Mouse (Mus musculus) CD4-positive, CD25-positive, alpha-beta regulatory T cell (primary cell): ENCODE measurements around the gene Smarcc2. TPM values are rescaled to one million over a fixed set of nuclear protein-coding genes. Genes with fewer than 3 reads are reported as not detected.

Source experiments
- polyA plus RNA-seq: library from polyadenylated mRNA; unstranded; fragments of 100-300 nt; shearing (Covaris generic); gene quantifications from one replicate; pipeline ENCODE4 v1.2.1, GENCODE M21; 2017

Smarcc2 gene
- polyA plus RNA-seq = 127 TPM

GRCm38 (mm10) chr10:128458719-128459408, at the start of gene Smarcc2:
Gene Smarcc2, plus strand, starts transcription at chr10:128459248.

DNA sequence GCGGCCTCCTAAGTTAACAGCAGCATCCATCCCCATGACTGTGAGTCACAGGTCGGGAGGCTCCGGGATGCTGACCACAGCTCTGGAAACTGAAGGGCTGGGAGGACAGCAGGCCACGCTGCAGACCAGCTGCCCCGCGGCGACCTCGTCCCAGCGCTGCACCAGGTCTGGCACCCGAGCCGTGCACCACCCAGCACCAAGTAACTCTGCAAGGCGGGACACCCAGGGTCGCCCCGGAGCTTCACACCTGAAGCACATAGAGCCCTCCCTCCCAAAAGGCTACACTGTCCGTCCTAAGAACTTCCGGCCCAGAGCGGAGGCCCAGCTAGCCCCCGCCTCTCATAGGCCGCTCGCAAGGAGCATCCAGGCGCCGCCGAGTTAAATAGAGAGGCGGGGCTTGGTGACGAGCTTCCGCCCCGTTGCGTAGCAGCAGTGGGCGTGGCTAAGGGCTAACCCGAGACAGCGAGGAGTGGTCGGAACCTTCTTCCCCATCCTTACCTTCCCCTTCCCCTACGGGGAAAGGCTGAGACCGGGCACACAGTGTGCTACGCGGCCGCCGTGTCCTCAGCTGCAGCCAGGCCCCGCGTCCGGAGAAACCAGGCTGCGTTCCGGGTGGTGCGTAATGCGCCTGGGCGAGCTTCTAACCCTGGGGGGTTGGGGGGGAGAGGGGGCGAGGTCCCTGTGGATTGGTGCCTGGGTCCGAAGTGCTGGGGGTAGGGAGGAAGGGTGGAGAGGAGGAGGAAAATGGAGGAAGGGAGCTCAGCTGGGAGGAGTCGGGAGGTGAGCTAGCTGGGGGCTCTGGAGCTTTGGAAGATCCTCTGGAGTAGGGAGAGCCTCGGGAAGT, 47.6 kb upstream of the Smarcc2 start, which contains the start of the genes Nabp2 and Rnf41:
Gene Nabp2 (minus strand): TSS at position 282 of the 844 bp plus-strand sequence.
Gene Rnf41 (plus strand): TSS at position 447 of the 844 bp plus-strand sequence.

DNA sequence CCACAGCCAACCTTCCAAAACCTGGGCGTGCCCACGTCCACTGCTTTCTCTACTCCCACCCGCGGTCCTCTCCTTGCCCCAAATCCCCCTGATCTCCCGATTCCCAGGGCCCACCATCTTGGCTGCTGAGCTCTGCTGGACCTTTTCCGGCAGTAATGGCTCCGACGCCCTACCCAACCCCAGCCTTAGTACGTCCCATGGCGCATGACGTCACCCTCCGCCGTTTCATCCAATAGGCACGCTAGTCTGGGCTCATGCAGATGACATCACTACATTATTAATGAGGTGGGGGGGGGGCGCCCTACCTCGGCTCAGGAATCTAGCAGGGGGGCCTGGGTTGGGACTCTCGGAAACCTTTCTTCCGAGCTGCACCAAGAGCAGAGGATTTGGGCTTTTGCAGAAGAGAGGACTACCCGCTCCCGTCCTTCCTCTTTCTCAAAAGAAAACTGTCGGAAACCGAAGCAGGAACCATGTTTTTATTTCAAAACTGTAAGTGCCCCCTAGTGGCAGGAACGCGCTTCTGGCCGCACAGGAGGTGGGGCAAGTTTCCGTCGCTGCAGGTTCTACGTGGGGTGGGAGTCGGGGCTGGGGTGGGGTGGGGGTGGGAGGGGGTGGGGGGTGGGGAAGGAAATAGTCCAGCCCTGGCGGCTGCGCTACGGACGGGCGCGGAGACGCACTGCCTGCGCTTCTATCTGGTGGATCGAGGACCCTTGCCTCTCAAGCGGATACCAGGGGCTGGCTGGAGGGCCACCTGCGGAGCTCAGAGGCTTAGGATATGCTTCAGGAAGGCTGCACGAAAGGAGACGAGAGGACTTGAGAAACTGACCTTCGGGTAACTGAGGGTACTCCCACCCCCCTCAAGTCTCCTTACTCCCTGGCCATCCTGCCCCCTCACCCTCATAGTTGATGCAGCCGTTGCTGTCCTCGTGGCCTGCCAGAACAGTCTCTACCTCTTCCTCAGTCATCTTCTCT, 34.9 kb downstream of the Smarcc2 start, which contains the start of gene Myl6:
Gene Myl6 (minus strand): TSS at position 451 of the 972 bp plus-strand sequence.

DNA sequence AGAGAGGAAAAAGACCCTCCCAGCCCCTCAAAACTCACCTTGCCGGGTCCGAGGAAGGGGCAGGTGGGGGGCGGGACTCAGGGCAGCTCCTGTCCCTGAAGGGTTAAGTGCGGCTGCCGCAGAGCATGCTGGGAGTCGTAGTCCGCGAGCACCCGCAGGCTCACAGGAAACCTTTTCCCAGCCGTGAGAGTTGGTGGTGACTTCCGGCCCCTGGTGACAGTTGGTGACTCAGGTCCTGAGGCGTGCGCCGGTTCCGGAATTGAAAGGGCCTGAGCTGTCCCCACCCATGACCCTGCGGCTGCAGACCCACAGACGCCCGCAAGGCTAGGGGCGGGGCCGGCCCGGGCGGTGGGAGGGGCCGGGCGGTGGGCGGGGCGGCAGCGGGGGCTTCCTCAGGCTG, 39.5 kb downstream of the Smarcc2 start, which contains the start of gene Myl6b:
Gene Myl6b (minus strand): TSS at position 96 of the 400 bp plus-strand sequence.

DNA sequence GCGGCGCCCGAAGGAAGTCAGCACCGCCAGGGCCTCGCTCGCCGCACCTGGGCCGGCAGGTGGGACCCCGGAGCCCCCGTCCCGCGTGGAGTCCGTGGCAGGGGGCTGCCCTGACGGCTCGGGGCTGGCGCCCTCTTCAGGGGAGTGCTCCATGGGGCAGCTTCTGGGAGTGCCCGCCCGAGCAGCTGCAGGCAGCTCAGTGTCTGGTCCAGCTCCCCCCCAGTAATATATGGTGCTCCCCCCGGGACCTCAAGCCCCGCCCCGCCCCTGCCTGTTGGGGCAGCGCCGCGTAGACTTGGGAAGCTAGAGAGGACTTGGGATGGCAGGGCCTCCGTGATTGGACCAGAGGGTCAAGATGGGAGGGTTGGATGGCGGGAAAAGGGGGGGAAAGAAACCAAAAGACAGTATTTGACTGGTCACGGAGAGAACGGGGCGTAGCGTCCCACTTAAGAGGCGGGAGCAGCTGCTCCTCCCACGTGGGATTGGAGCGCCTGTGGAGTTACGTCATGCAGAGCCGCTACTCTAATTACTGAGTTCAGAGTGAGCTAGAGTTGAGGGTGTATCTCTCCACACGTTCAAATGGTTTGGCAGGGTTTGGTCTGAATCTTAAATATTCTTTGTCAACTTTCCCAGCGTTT, 66.7 kb downstream of the Smarcc2 start, which contains the start of gene Esyt1:
Gene Esyt1 (minus strand): TSS at position 201 of the 638 bp plus-strand sequence.

Other genes with a start within 250 kb of the Smarcc2 start
- 15.2 TPM for gene Spryd4, start 247.4 kb upstream of the Smarcc2 start, polyA plus RNA-seq
- gene Mip, start 233.4 kb upstream of the Smarcc2 start, polyA plus RNA-seq = not detected
- gene Timeless, start 227.2 kb upstream of the Smarcc2 start, polyA plus RNA-seq = 26.8 TPM
- 0.17 TPM for gene Apon, start 205.2 kb upstream of the Smarcc2 start, polyA plus RNA-seq
- gene Apof, start 190.6 kb upstream of the Smarcc2 start, polyA plus RNA-seq = not detected
- 78.3 TPM for gene Stat2, start 188.7 kb upstream of the Smarcc2 start, polyA plus RNA-seq
- not detected for gene Il23a, start 160.5 kb upstream of the Smarcc2 start, polyA plus RNA-seq
- 45.7 TPM for gene Pan2, start 155.9 kb upstream of the Smarcc2 start, polyA plus RNA-seq
- 121 TPM for gene Cnpy2, start 136.8 kb upstream of the Smarcc2 start, polyA plus RNA-seq
- gene Cs, start 121.5 kb upstream of the Smarcc2 start, polyA plus RNA-seq = 164 TPM
- 35.0 TPM for gene Coq10a, start 90.3 kb upstream of the Smarcc2 start, polyA plus RNA-seq
- gene Ankrd52, start 82.1 kb upstream of the Smarcc2 start, polyA plus RNA-seq = 7.0 TPM
- 0.32 TPM for gene Slc39a5, start 58.0 kb upstream of the Smarcc2 start, polyA plus RNA-seq
- gene Nabp2, start 47.8 kb upstream of the Smarcc2 start, polyA plus RNA-seq = 104 TPM
- gene Rnf41, start 47.6 kb upstream of the Smarcc2 start, polyA plus RNA-seq = 39.7 TPM
- 1,369 TPM for gene Myl6, start 34.9 kb downstream of the Smarcc2 start, polyA plus RNA-seq
- gene Myl6b, start 39.4 kb downstream of the Smarcc2 start, polyA plus RNA-seq = 3.9 TPM
- 222 TPM for gene Esyt1, start 66.6 kb downstream of the Smarcc2 start, polyA plus RNA-seq
- gene Zc3h10, start 88.5 kb downstream of the Smarcc2 start, polyA plus RNA-seq = 24.2 TPM
- gene Rpl41, start 90.1 kb downstream of the Smarcc2 start, polyA plus RNA-seq = 2,319 TPM
- 36.9 TPM for gene Pa2g4, start 106.7 kb downstream of the Smarcc2 start, polyA plus RNA-seq
- gene Erbb3, start 130.4 kb downstream of the Smarcc2 start, polyA plus RNA-seq = 7.2 TPM
- 653 TPM for gene Rps26, start 167.5 kb downstream of the Smarcc2 start, polyA plus RNA-seq
- gene Ikzf4, start 186.7 kb downstream of the Smarcc2 start, polyA plus RNA-seq = 127 TPM
- gene Suox, start 214.8 kb downstream of the Smarcc2 start, polyA plus RNA-seq = 56.1 TPM
- 50.8 TPM for gene Rab5b, start 237.0 kb downstream of the Smarcc2 start, polyA plus RNA-seq
- gene Pmel, start 244.9 kb downstream of the Smarcc2 start, polyA plus RNA-seq = 6.1 TPM
- 42.1 TPM for gene Cdk2, start 245.8 kb downstream of the Smarcc2 start, polyA plus RNA-seq